Mouse (Mus musculus) midbrain, embryonic 11.5 days (tissue): ENCODE results near the gene Crybb3. TPM values are rescaled to one million over a fixed set of nuclear protein-coding genes. Genes with fewer than 3 reads are reported as not detected.
A peak's percentile ranks its signal among the peaks of the same experiment; 100 is the strongest.

Experiments used
- ATAC-seq: fragments of 200-750 bp; cut with Nextera tagmentation; 2 replicates; pipeline ENCODE4 v1.8.0; 2017; ENCODE audit warnings: moderate TSS enrichment, moderate library complexity; ENCODE audit not compliant: low FRiP score
- DNase-seq: peaks from one replicate; pipeline ENCODE4 v3.0.0; 2015; ENCODE audit warnings: low spot score; ENCODE audit errors: missing footprints
- H3K27ac ChIP-seq: fragments of 300-500 bp; sonication (generic); 2 replicates; pipeline ENCODE4 v1.5.1; 2014; ENCODE audit warnings: low read depth, low read length
- H3K27me3 ChIP-seq: fragments of 300-500 bp; sonication (generic); 2 replicates; pipeline ENCODE4 v1.6.1; 2014; ENCODE audit warnings: mild to moderate bottlenecking, low read length, moderate library complexity, mixed read lengths; ENCODE audit not compliant: control insufficient read depth, insufficient read depth
- H3K36me3 ChIP-seq: fragments of 300-500 bp; sonication (generic); 2 replicates; pipeline ENCODE4 v1.6.1; 2014; ENCODE audit warnings: mild to moderate bottlenecking, low read length, moderate library complexity, mixed read lengths; ENCODE audit not compliant: control insufficient read depth, insufficient read depth
- H3K4me1 ChIP-seq: fragments of 300-500 bp; sonication (generic); 2 replicates; pipeline ENCODE4 v1.6.1; 2014; ENCODE audit warnings: low read length; ENCODE audit not compliant: control insufficient read depth, insufficient read depth
- H3K4me2 ChIP-seq: fragments of 300-500 bp; sonication (generic); 2 replicates; pipeline ENCODE4 v1.6.1; 2014; ENCODE audit warnings: mild to moderate bottlenecking, moderate library complexity
- H3K4me3 ChIP-seq: fragments of 300-500 bp; sonication (generic); 2 replicates; pipeline ENCODE4 v1.5.1; 2014; ENCODE audit warnings: low read depth, low read length
- H3K9ac ChIP-seq: fragments of 300-500 bp; sonication (generic); 2 replicates; pipeline ENCODE4 v1.6.1; 2014; ENCODE audit warnings: low read length
- H3K9me3 ChIP-seq: fragments of 300-500 bp; sonication (generic); 2 replicates; pipeline ENCODE4 v1.6.1; 2016; ENCODE audit warnings: low read length; ENCODE audit not compliant: control insufficient read depth
- WGBS: fragments of 180-500 bp; shearing (Covaris S2); extraction: QIAGEN DNeasy Blood & Tissue Kit; methylation state at CpG from one replicate; pipeline ENCODE4 v1.1.7; 2014; 5-methylcytosine and 5-hydroxymethylcytosine counted together
- polyA plus RNA-seq: library from polyadenylated mRNA; unstranded; fragments of >200 nt; fragmentation: Nextera tagmentation; extraction: Ambion mirVana; gene quantifications from 2 replicates; pipeline ENCODE4 v1.2.1, GENCODE M21; 2014

The Crybb3 gene
- polyA plus RNA-seq, 1 experiment from 2014 or later: 0.18 TPM

GRCm38 (mm10) chr5:113097551-113097950, 16.2 kb upstream of the Crybb3 start:
- Histone ChIP-seq H3K4me2 (no peak overlapping the region), H3K4me1 (peaks cover 2% of the 10 kb centered on the region; the same call in 1 of the 2 replicates), H3K9ac (no peak overlapping the region), H3K36me3 (no peaks in the 10 kb centered on the region), H3K4me3 (no peak overlapping the region), H3K27me3 (no peaks in the 10 kb centered on the region), H3K9me3 (no peaks in the 10 kb centered on the region), H3K27ac (no peak overlapping the region)
- DNase-seq (no peak), ATAC-seq (no peak)
- 92% methylated on average over 17 of the region's 17 CpGs for WGBS

GRCm38 (mm10) chr5:113095456-113095855, 14.1 kb upstream of the Crybb3 start:
- WGBS: 95% methylated on average over 18 of the region's 18 CpGs
- DNase-seq: no peak
- H3K4me1 ChIP-seq: no peaks in the 10 kb centered on the region
- no peak overlapping the region for H3K4me2 ChIP-seq
- H3K27me3 ChIP-seq: no peaks in the 10 kb centered on the region
- no peak for ATAC-seq
- H3K27ac ChIP-seq: no peak overlapping the region
- H3K9ac ChIP-seq: no peak overlapping the region
- no peak overlapping the region for H3K4me3 ChIP-seq
- no peaks in the 10 kb centered on the region for H3K9me3 ChIP-seq
- no peaks in the 10 kb centered on the region for H3K36me3 ChIP-seq

GRCm38 (mm10) chr5:113092406-113092805, 11.0 kb upstream of the Crybb3 start:
- Histone ChIP-seq H3K4me2 (no peak overlapping the region), H3K9ac (no peak overlapping the region), H3K4me3 (no peak overlapping the region), H3K4me1 (no peaks in the 10 kb centered on the region), H3K27me3 (no peaks in the 10 kb centered on the region), H3K36me3 (no peaks in the 10 kb centered on the region), H3K9me3 (no peaks in the 10 kb centered on the region), H3K27ac (no peak overlapping the region)
- DNase-seq (no peak), ATAC-seq (no peak)
- WGBS: 90% methylated on average over 7 of the region's 7 CpGs

GRCm38 (mm10) chr5:113091162-113091561, 9.8 kb upstream of the Crybb3 start:
- DNase-seq (peak; percentile 89), ATAC-seq (peak; percentile 58)
- H3K9ac ChIP-seq: no peak overlapping the region
- 59% methylated on average over 5 of the region's 5 CpGs for WGBS
- no peak overlapping the region for H3K4me3 ChIP-seq
- no peaks in the 10 kb centered on the region for H3K4me1 ChIP-seq
- no peak overlapping the region for H3K27ac ChIP-seq
- no peaks in the 10 kb centered on the region for H3K36me3 ChIP-seq
- no peaks in the 10 kb centered on the region for H3K9me3 ChIP-seq
- H3K27me3 ChIP-seq: no peaks in the 10 kb centered on the region
- no peak overlapping the region for H3K4me2 ChIP-seq

- DNase-seq (no peak), ATAC-seq (no peak; the same call in 1 of the 2 replicates)
- Histone ChIP-seq H3K36me3 (no peaks in the 10 kb centered on the region), H3K9me3 (no peaks in the 10 kb centered on the region), H3K4me2 (no peak overlapping the region), H3K27ac (no peak overlapping the region), H3K4me1 (no peaks in the 10 kb centered on the region), H3K9ac (no peak overlapping the region; the same call in 1 of the 2 replicates), H3K27me3 (no peaks in the 10 kb centered on the region), H3K4me3 (no peak overlapping the region)
- WGBS: 91% methylated on average over 11 of the region's 11 CpGs
Observed at GRCm38 (mm10) chr5:113090750-113091149, 9.4 kb upstream of the Crybb3 start.

- Histone ChIP-seq H3K27ac (no peak overlapping the region), H3K9ac (no peak overlapping the region), H3K4me2 (no peak overlapping the region), H3K4me1 (no peaks in the 10 kb centered on the region), H3K36me3 (no peaks in the 10 kb centered on the region), H3K4me3 (no peak overlapping the region), H3K9me3 (no peaks in the 10 kb centered on the region), H3K27me3 (no peaks in the 10 kb centered on the region)
- WGBS: 94% methylated on average over 24 of the region's 24 CpGs
- DNase-seq: no peak
- no peak for ATAC-seq
Observed at GRCm38 (mm10) chr5:113090077-113090690, 8.8 kb upstream of the Crybb3 start.

GRCm38 (mm10) chr5:113087465-113087864, 6.1 kb upstream of the Crybb3 start:
- no peaks in the 10 kb centered on the region; the same call in 1 of the 2 replicates for H3K4me1 ChIP-seq
- no peaks in the 10 kb centered on the region for H3K27me3 ChIP-seq
- H3K9ac ChIP-seq: no peak overlapping the region
- H3K4me2 ChIP-seq: no peak overlapping the region
- no peak overlapping the region for H3K4me3 ChIP-seq
- DNase-seq: no peak
- 84% methylated on average over 2 of the region's 2 CpGs for WGBS
- no peak for ATAC-seq
- no peak overlapping the region for H3K27ac ChIP-seq
- H3K36me3 ChIP-seq: no peaks in the 10 kb centered on the region
- no peaks in the 10 kb centered on the region for H3K9me3 ChIP-seq

GRCm38 (mm10) chr5:113086990-113087389, 5.6 kb upstream of the Crybb3 start:
- WGBS: 68% methylated on average over 4 of the region's 4 CpGs
- H3K27ac ChIP-seq: no peak overlapping the region

GRCm38 (mm10) chr5:113086439-113086838, 5.1 kb upstream of the Crybb3 start:
- Histone ChIP-seq H3K4me2 (no peak overlapping the region), H3K9ac (no peak overlapping the region), H3K9me3 (no peaks in the 10 kb centered on the region), H3K27ac (no peak overlapping the region), H3K4me1 (no peaks in the 10 kb centered on the region; the same call in 1 of the 2 replicates), H3K27me3 (no peaks in the 10 kb centered on the region), H3K36me3 (no peaks in the 10 kb centered on the region), H3K4me3 (no peak overlapping the region)
- no peak for DNase-seq
- WGBS: 84% methylated on average over 12 of the region's 12 CpGs
- ATAC-seq: no peak

More at GRCm38 (mm10) chr5:113086990-113087389, 5.6 kb upstream of the Crybb3 start:
- H3K27me3 ChIP-seq: no peaks in the 10 kb centered on the region
- no peak for ATAC-seq
- no peaks in the 10 kb centered on the region; the same call in 1 of the 2 replicates for H3K4me1 ChIP-seq
- H3K4me3 ChIP-seq: no peak overlapping the region
- H3K9me3 ChIP-seq: no peaks in the 10 kb centered on the region
- no peaks in the 10 kb centered on the region for H3K36me3 ChIP-seq
- no peak overlapping the region for H3K4me2 ChIP-seq
- no peak overlapping the region for H3K9ac ChIP-seq
- peak; percentile 68 for DNase-seq
